Mouse (Mus musculus) embryo, embryonic 11 days (tissue): Measurements from ENCODE around the gene Atg4a.

Experiments used
- DNase-seq: peaks from one replicate; pipeline ENCODE4 v3.0.0-alpha.2; 2015

Gene Atg4a

DNA sequence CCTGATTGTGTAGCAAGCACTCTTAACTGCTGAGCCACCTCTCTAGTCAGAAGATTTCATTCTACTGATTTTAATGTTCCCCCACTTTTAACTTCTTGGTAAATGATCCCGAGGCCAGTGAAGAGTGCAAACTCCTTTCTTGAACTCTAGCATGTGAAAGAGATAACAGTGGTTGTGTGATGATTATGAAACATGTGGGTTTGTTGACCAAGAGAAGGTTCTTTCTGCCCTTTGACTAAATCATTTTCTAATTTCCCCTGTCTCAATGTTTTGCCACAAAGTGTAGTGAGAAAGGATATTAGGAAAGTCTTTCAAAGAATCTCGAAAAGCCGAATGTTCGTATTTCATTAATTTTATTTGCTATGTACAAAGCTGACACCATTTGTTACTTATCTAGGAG is 208.4 kb downstream of the Atg4a start:
- no peak for DNase-seq

DNA sequence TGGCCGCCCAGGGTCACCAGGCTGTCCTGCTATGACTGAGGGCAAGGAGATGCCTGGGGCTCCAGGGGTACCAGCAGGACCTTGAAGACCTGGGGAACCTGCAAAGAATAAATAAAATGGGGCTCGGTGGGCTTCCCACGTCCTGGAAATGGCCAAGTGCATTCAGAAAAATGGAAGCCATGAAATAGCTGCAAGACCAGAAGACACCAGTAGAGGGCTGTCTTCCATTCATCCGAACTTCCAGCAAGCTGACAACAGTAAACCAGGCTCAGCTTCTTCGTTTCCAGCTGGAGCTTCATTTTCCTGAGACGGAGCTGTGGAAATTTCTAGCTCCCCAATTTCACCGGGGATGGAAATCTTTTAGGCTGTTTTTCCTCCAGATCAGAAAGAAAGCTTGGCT is 218.6 kb downstream of the Atg4a start:
- DNase-seq, result peak; percentile 56

DNA sequence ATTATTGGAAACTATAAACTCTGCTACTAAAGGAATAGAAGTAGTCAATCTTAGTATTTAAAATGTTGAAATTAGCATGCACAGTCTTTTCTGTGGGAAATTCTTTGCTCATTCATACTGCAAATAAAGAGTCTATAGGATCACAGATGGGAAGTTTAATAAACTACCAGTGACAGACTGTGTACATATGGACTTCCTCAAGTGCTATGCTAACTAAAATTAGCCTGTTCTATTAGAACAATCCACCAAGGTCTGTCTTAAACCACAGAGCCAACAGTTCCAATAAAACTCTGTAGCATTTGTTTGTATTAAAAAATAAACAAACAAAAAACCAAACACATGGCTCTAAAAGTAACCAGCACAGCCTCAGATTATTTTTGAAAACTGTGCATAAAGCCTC is 238.3 kb downstream of the Atg4a start:
- DNase-seq, result no peak

DNA sequence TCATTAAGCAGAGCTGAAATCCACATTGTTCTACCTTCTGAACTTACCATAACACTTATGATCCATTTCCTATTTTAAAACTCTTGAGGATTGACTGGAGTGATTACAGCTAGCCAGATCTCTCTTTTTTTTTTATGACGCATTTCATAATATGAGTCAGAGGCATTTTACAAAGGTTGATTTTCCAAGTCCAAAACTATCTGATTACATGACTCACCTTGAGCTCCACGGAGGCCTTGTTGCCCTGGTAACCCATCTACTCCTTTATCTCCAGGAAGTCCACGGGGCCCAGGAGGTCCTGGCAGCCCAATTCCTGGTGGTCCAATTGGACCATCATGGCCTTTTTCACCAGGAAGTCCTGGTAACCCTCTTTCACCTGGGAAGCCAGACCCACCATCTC is 242.3 kb downstream of the Atg4a start:
- no peak for DNase-seq

DNA sequence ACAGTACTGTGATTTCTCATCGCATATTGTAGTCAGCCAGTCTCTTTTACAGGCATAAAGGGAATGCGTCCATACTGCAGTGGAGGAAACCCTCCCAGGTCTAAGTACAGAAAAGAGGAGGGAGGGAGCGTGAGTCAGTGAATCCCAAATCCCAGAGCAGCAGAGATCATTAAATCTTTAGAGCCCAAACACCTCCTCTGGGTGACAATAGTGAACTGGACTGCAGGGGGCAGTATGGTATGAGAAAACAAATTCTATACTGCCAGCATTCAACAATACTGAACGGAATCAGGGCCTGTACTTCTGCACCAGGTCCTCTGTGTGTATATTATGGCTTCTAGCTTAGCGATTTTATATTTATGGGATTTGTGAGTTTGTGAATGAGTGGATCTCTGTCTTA is 256.1 kb downstream of the Atg4a start:
- DNase-seq, result peak; percentile 52
